Mouse (Mus musculus) heart, embryonic 11.5 days (tissue): Measurements from ENCODE around the gene Nkap. TPM values are rescaled to one million over a fixed set of nuclear protein-coding genes. Genes with fewer than 3 reads are reported as not detected.
"Not testable (repeated sequence)": the region's sequence is repeated elsewhere in the genome, so short reads cannot be mapped to it uniquely, and the experiment has no call there.

Experiments used
- ATAC-seq: fragments of 200-750 bp; cut with Nextera tagmentation; replicated peaks from 2 replicates; pipeline ENCODE4 v1.8.0; 2017; ENCODE audit warnings: moderate library complexity; ENCODE audit not compliant: insufficient number of reproducible peaks, low FRiP score, low TSS enrichment
- H3K27ac ChIP-seq: fragments of 300-500 bp; sonication (generic); 2 replicates; pipeline ENCODE4 v1.5.1; 2014; ENCODE audit warnings: mild to moderate bottlenecking, low read depth, low read length
- H3K27me3 ChIP-seq: fragments of 300-500 bp; sonication (generic); 2 replicates; pipeline ENCODE4 v1.6.1; 2014; ENCODE audit warnings: mild to moderate bottlenecking, low read length, mixed read lengths; ENCODE audit not compliant: control insufficient read depth, insufficient read depth
- H3K36me3 ChIP-seq: fragments of 300-500 bp; sonication (generic); 2 replicates; pipeline ENCODE4 v1.6.1; 2014; ENCODE audit warnings: mild to moderate bottlenecking, low read length, moderate library complexity, mixed read lengths; ENCODE audit not compliant: control insufficient read depth, insufficient read depth
- H3K4me1 ChIP-seq: fragments of 300-500 bp; sonication (generic); 2 replicates; pipeline ENCODE4 v1.6.1; 2014; ENCODE audit warnings: low read length; ENCODE audit not compliant: control insufficient read depth, insufficient read depth
- H3K4me2 ChIP-seq: fragments of 300-500 bp; sonication (generic); 2 replicates; pipeline ENCODE4 v1.6.1; 2014; ENCODE audit warnings: mild to moderate bottlenecking, moderate library complexity
- H3K4me3 ChIP-seq: fragments of 300-500 bp; sonication (generic); 2 replicates; pipeline ENCODE4 v1.5.1; 2014; ENCODE audit warnings: low read depth, low read length
- H3K9ac ChIP-seq: fragments of 300-500 bp; sonication (generic); 2 replicates; pipeline ENCODE4 v1.6.1; 2014; ENCODE audit warnings: mild to moderate bottlenecking, low read depth, low read length, moderate library complexity
- H3K9me3 ChIP-seq: fragments of 300-500 bp; sonication (generic); replicated peaks from 2 replicates; pipeline ENCODE4 v1.6.1; 2016; ENCODE audit warnings: low read length; ENCODE audit not compliant: control insufficient read depth
- WGBS: fragments of 180-500 bp; shearing (Covaris S2); extraction: QIAGEN DNeasy Blood & Tissue Kit; methylation state at CpG from one replicate; pipeline ENCODE4 v1.1.7; 2014; ENCODE audit not compliant: insufficient replicate concordance; 5-methylcytosine and 5-hydroxymethylcytosine counted together
- polyA plus RNA-seq: library from polyadenylated mRNA; unstranded; fragments of >200 nt; fragmentation: Nextera tagmentation; extraction: Ambion mirVana; gene quantifications from 2 replicates; pipeline ENCODE4 v1.2.1, GENCODE M21; 2014

Gene Nkap
- polyA plus RNA-seq, 1 experiment from 2014 or later, result 14.3 TPM

DNA sequence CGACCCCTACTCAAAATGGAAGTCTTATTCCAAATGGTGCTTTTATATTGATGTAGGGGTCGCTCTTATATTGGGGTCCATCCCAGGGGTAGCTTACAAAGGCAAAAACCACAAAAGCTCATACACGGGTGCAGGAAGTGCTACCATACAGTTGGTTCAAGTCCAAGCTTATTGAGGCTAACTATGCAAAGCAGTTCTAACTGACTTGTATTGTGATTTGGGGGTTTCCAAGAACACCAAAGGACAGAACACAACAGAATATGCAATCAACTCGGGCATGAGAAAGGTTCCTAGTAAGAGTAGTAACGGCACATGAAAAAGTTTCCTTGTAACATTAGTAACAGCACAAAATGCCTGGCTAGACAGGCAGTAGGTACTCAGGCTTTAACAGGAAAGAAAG is 6.4 kb upstream of the Nkap start:
- Histone ChIP-seq H3K27me3 (peaks cover 4% of the 10 kb centered on the region; the same call in 1 of the 2 replicates), H3K9ac (no peak overlapping the region), H3K4me3 (no peak overlapping the region), H3K4me2 (no peak overlapping the region), H3K36me3 (no peaks in the 10 kb centered on the region), H3K4me1 (no peaks in the 10 kb centered on the region), H3K9me3 (no peaks in the 10 kb centered on the region), H3K27ac (no peak overlapping the region)
- ATAC-seq, result no peak
- WGBS, result 57% methylated on average over 5 of the region's 5 CpGs

DNA sequence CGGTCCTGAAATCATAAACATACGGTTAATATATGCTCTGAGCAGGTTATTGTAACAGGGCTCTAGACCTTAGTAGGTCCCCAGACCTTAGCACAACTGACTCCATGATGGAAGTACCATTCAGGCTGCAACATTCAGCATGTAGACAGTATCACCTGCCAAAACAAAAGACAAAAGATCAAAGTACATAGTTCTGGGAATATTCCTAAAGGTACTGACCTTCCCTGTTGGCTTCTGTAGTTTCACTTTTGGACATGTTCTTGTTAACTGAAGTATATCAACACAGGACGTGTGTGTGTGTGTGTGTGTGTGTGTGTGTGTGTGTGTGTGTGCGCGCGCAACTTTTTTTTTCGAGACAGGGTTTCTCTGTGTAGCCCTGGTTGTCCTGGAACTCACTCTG is 1.1 kb upstream of the Nkap start:
- Histone ChIP-seq H3K27me3 (no peaks in the 10 kb centered on the region), H3K9me3 (no peaks in the 10 kb centered on the region), H3K9ac (no peak overlapping the region), H3K27ac (no peak overlapping the region), H3K4me2 (no peak overlapping the region), H3K4me3 (no peak overlapping the region), H3K4me1 (no peaks in the 10 kb centered on the region; the same call in 1 of the 2 replicates), H3K36me3 (no peaks in the 10 kb centered on the region)
- 83% methylated on average over 7 of the region's 7 CpGs for WGBS
- ATAC-seq, result no peak

DNA sequence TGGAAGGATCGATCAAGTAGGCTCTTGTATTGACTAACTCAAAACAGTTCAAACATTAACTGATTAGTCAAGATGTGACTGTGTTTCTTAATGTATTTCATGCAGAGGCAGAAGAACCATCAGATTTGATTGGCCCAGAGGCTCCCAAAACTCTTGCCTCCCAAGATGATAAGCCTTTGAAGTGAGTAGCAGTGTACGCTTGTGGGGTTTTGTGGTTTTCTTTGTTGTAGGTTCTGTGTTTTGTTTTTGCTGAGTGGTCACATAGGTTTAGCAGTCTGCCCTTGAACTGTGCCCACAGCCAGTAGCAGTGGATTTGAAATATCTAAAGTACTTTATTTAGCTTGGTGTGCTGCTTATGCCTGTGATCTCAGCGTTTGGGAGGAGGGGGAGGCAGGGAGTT is 15.1 kb downstream of the Nkap start:
- Histone ChIP-seq H3K36me3 (0 out of 2 replicates have a peak, but pooled peaks cover 4% of the 10 kb centered on the region), H3K27me3 (no peaks in the 10 kb centered on the region), H3K4me2 (no peak overlapping the region), H3K9me3 (no peaks in the 10 kb centered on the region), H3K4me3 (no peak overlapping the region), H3K9ac (no peak overlapping the region), H3K4me1 (no peaks in the 10 kb centered on the region), H3K27ac (no peak overlapping the region)
- ATAC-seq, result no peak
- 76% methylated on average over 3 of the region's 3 CpGs for WGBS

DNA sequence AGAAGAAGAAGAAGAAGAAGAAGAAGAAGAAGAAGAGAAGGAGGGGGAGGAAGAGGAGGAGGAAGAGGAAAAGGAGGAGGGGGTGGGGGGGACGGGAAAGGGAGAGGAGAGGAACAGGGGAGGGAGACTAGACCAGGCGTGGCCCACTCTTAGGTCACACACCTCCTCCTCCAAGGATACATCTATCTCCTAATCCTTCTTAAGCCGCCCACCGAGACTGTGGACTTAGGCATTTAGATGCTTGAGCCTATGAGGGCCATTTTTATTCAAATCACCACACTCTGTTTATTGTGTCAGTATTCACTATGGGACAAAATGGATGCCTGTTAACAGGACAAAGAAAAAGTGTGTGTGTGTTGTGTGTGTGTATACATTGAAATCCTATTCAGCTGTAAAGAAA is 17.9 kb downstream of the Nkap start:
- H3K4me1 ChIP-seq, H3K9me3 ChIP-seq, H3K9ac ChIP-seq, ATAC-seq, H3K27ac ChIP-seq, H3K4me2 ChIP-seq, H3K36me3 ChIP-seq, H3K4me3 ChIP-seq, H3K27me3 ChIP-seq: not testable (repeated sequence)
- 54% methylated on average over 2 of the region's 4 CpGs for whole genome bisulfite sequencing

DNA sequence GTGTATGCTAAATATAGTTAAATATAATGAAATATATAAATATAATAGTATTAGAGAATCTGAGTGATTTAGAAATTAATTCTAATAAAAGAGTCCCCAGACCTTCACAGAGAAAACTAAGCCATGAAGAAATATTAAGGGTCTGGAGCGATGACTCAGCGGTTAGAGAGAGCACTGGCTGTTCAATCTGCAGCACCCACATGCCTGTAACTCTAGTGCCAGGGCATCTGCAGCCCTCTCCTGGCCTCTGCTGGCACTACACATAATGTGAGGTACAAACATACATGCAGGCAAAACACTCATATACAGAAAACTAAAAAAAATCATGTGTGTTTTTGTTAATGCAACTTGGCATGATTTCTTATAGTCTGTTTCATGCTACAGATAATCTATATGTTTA is 18.4 kb downstream of the Nkap start:
- H3K27me3 ChIP-seq, result no peaks in the 10 kb centered on the region
- no peak overlapping the region for H3K27ac ChIP-seq
- H3K36me3 ChIP-seq, result 0 out of 2 replicates have a peak, but pooled peaks cover 5% of the 10 kb centered on the region
- no peak overlapping the region for H3K9ac ChIP-seq
- no peak overlapping the region for H3K4me2 ChIP-seq
- no peak for ATAC-seq
- 93% methylated on average over 2 of the region's 2 CpGs for WGBS
- no peak overlapping the region for H3K4me3 ChIP-seq
- no peaks in the 10 kb centered on the region for H3K9me3 ChIP-seq
- no peaks in the 10 kb centered on the region for H3K4me1 ChIP-seq

DNA sequence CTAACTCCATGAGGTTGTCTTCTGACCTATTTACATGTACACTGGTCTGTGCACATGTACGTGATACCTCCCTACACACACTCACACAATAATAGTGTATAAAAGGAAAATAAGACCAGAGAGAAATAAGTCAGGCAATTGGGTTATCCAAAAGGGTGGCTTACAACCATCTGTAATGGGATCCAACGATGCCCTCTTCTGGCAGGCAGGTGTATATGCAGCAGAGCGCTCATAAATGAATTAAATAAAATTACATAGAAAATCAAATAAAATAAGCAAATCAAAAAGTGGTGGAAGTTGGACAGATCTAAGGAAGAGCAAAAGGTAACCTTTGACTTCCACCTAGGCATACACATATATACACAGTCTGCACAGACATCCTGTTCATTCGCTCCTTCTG is 31.2 kb downstream of the Nkap start:
- H3K4me1 ChIP-seq, result no peaks in the 10 kb centered on the region
- WGBS, result 53% methylated on average over 4 of the region's 4 CpGs
- no peaks in the 10 kb centered on the region for H3K9me3 ChIP-seq
- no peak overlapping the region for H3K4me3 ChIP-seq
- no peaks in the 10 kb centered on the region for H3K27me3 ChIP-seq
- H3K36me3 ChIP-seq, result no peaks in the 10 kb centered on the region
- H3K4me2 ChIP-seq, result no peak overlapping the region
- no peak overlapping the region for H3K9ac ChIP-seq
- no peak for ATAC-seq
- no peak overlapping the region for H3K27ac ChIP-seq

DNA sequence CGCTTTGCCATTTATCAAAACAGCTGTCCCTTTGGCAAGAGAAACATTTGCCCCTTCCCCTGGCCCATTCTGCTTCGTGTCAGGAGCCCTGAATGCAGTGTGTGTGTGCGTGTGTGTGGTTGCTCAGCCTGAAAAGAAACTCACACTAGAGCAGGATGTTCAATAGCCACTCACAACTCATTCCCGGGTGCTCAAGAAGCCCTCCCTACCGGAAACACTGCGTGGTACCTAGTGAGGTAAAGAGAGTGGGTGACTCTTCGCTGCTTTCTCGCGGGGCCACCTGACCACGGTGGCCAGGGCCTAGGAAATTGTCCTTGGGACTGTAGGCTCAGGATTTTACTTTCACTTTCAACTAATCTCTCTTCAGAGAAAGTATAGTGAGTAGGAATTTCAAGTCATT is 34.6 kb downstream of the Nkap start:
- 77% methylated on average over 10 of the region's 10 CpGs for WGBS
- no peak for ATAC-seq
- no peaks in the 10 kb centered on the region for H3K9me3 ChIP-seq
- no peak overlapping the region for H3K4me3 ChIP-seq
- no peak overlapping the region for H3K4me2 ChIP-seq
- no peak overlapping the region for H3K9ac ChIP-seq
- peaks cover 2% of the 10 kb centered on the region; the same call in 1 of the 2 replicates for H3K27me3 ChIP-seq
- no peaks in the 10 kb centered on the region for H3K36me3 ChIP-seq
- no peak overlapping the region for H3K27ac ChIP-seq
- no peaks in the 10 kb centered on the region for H3K4me1 ChIP-seq

DNA sequence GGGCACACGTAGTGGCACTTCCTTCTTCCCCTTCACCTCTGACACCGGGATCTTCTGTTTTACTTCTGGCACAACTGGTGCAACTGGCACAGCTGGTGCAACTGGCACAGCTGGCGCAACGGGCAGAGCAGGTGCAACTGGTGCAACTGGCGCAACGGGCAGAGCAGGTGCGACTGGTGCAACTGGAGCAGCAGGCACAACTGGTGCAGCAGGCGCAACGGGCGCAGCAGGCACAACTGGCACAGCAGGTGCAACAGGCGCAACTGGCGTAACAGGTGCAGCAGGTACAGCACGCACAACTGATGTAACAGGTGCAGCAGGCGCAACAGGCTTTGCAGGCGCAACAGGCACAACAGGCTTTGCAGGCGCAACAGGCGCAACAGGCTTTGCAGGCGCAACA is 36.5 kb downstream of the Nkap start:
- Histone ChIP-seq H3K27me3 (peaks cover 2% of the 10 kb centered on the region; the same call in 1 of the 2 replicates), H3K27ac (no peak overlapping the region), H3K36me3 (no peaks in the 10 kb centered on the region), H3K4me1 (no peaks in the 10 kb centered on the region), H3K9ac (no peak overlapping the region), H3K4me2 (no peak overlapping the region), H3K4me3 (no peak overlapping the region), H3K9me3 (no peaks in the 10 kb centered on the region)
- no peak for ATAC-seq
- WGBS, result 69% methylated on average over 18 of the region's 18 CpGs

DNA sequence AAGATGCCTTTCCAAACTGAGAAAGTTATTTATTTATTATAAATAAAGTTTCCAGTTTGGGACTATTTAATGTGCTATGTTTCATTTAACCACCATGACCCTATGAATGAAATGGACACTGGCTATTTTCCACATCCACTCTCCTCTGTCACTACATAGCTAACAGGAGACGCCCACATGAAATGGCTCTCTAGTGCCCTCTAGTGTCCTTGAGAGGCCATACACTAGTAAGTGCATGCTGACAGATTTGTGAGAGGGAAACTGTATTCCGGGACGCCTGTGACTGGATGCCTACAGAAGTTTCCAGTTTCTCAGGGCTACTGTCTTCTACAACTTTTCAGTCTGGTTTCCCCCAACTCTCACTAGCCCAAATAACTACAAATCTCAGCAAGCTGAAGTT is 40.5 kb downstream of the Nkap start:
- 34% methylated on average over 3 of the region's 3 CpGs for WGBS
- H3K9me3 ChIP-seq, result no peaks in the 10 kb centered on the region
- no peak for ATAC-seq

More for the DNA sequence above, 40.5 kb downstream of the Nkap start:
- Histone ChIP-seq H3K27ac (no peak overlapping the region), H3K9ac (no peak overlapping the region), H3K4me1 (no peaks in the 10 kb centered on the region), H3K4me2 (no peak overlapping the region), H3K36me3 (no peaks in the 10 kb centered on the region), H3K27me3 (peaks cover 2% of the 10 kb centered on the region; the same call in 1 of the 2 replicates), H3K4me3 (no peak overlapping the region)
